In the genomic region with DNA sequence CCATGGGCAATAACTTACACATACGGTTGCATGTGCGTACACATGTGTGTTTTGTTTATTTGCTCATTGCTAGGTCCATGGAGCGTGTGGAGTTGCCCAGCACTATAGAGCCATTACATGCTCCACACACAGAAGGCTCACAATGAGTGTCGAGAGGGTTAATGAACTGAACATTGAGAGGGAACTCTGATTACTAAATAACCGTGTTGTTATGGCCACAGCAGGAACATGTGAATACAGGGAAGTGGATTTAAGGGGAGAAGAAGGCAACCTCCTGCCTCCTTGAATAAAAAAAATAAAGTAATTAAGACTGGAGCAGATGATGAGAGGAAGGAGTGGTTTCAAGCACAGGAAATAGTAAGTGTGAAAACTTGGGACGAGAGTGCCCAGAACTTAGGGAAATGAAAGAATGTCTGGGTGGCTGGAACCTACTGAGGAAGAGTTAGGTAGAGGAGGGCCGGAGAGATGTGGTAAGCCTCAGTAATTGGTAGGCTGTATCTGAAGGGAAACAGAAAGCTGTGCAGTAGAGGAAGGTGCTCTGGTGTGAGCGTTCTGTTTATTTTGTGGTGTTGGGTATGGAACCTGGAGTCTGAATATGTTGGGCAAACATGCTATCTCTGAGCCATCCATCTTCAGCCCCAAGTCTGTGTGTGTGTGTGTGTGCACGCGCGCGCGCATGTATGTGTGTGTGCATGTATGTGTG, we compare ENCODE assay signal across 27 mouse cellular contexts. TPM values are rescaled to one million over a fixed set of nuclear protein-coding genes. Genes with fewer than 3 reads are reported as not detected.
DNase-seq lines count a peak whose midpoint lies in the region; ATAC-seq and TF ChIP-seq lines count a peak whose summit lies in the region.
"Had no signal": no experiment of that assay in that cellular context is flagged by ENCODE, and none has a peak within 500 bp of the region (broad histone marks: within the 10 kb centered on the region; RNA-seq: fewer than 3 reads in every experiment).

No protein-coding gene starts in this region.

- TF ChIP-seq CTCF in kidney, postnatal 0 days (IDR thresholded peaks at IDR 0.05; ENCODE audit: low read depth): no peak

- no peaks in the 10 kb centered on the region for H3K9me3 ChIP-seq in kidney, postnatal 0 days (replicated peaks; ENCODE audit: low read length)
- H3K9me3 ChIP-seq in kidney, embryonic 14.5 days (ENCODE audit: control insufficient read depth, low read length): no peaks in the 10 kb centered on the region
- H3K9me3 ChIP-seq: embryonic facial prominence, embryonic 12.5 days; forebrain, embryonic 15.5 days; G1E; hindbrain, embryonic 13.5 days; limb, embryonic 12.5 days; liver, embryonic 15.5 days; neural tube, embryonic 15.5 days had no signal

- H3K27me3 ChIP-seq in kidney, postnatal 0 days (ENCODE audit: insufficient read depth, low read length): no peaks in the 10 kb centered on the region
- H3K27me3 ChIP-seq in kidney, embryonic 14.5 days (ENCODE audit: control insufficient read depth, insufficient read depth, low read length): no peaks in the 10 kb centered on the region
- H3K27me3 ChIP-seq: embryonic facial prominence, embryonic 12.5 days; forebrain, embryonic 15.5 days; hindbrain, embryonic 13.5 days; limb, embryonic 12.5 days; liver, embryonic 15.5 days; neural tube, embryonic 15.5 days had no signal

- H3K27ac ChIP-seq in kidney, postnatal 0 days: peak overlapping the region; percentile 58
- no peak overlapping the region for H3K27ac ChIP-seq in kidney, embryonic 14.5 days (ENCODE audit: low read depth, low read length)
- H3K27ac ChIP-seq: embryonic facial prominence, embryonic 12.5 days; forebrain, embryonic 15.5 days; hindbrain, embryonic 13.5 days; layer of hippocampus, adult 2 months; left cerebral cortex, adult 2 months; limb, embryonic 12.5 days; liver, embryonic 15.5 days; neural tube, embryonic 15.5 days had no signal

- H3K36me3 ChIP-seq in kidney, postnatal 0 days (ENCODE audit: insufficient read depth, low read length): no peaks in the 10 kb centered on the region
- no peaks in the 10 kb centered on the region for H3K36me3 ChIP-seq in kidney, embryonic 14.5 days (ENCODE audit: control insufficient read depth, insufficient read depth, low read length)
- H3K36me3 ChIP-seq: embryonic facial prominence, embryonic 12.5 days; forebrain, embryonic 15.5 days; G1E; hindbrain, embryonic 13.5 days; limb, embryonic 12.5 days; liver, embryonic 15.5 days; neural tube, embryonic 15.5 days had no signal

- H3K4me3 ChIP-seq in kidney, postnatal 0 days (replicated peaks; ENCODE audit: low read depth, low read length): no peak overlapping the region
- H3K4me3 ChIP-seq in kidney, embryonic 14.5 days (ENCODE audit: low read length): no peak overlapping the region
- H3K4me3 ChIP-seq: embryonic facial prominence, embryonic 12.5 days; forebrain, embryonic 15.5 days; gastrocnemius, adult 2 months; hindbrain, embryonic 13.5 days; layer of hippocampus, adult 2 months; left cerebral cortex, adult 2 months; limb, embryonic 12.5 days; liver, embryonic 15.5 days; neural tube, embryonic 15.5 days had no signal

- H3K4me1 ChIP-seq in kidney, postnatal 0 days (replicated peaks; ENCODE audit: insufficient read depth, low read length): peaks cover 4% of the 10 kb centered on the region; the same call in 1 of the 2 replicates
- H3K4me1 ChIP-seq in kidney, embryonic 14.5 days (ENCODE audit: control insufficient read depth, insufficient read depth, low read length): no peaks in the 10 kb centered on the region
- H3K4me1 ChIP-seq: embryonic facial prominence, embryonic 12.5 days; forebrain, embryonic 15.5 days; hindbrain, embryonic 13.5 days; limb, embryonic 12.5 days; neural tube, embryonic 15.5 days had no signal

- H3K4me2 ChIP-seq in kidney, postnatal 0 days (ENCODE audit: low read length): no peak overlapping the region
- no peak overlapping the region for H3K4me2 ChIP-seq in kidney, embryonic 14.5 days (replicated peaks; ENCODE audit: low read depth, low read length)
- H3K4me2 ChIP-seq: embryonic facial prominence, embryonic 12.5 days; forebrain, embryonic 15.5 days; hindbrain, embryonic 13.5 days; limb, embryonic 12.5 days; liver, embryonic 15.5 days; neural tube, embryonic 15.5 days had no signal

- 76% methylated on average over 13 of the region's 13 CpGs for WGBS in kidney, postnatal 0 days
- 82% methylated on average over 13 of the region's 13 CpGs for WGBS in kidney, embryonic 14.5 days

- intact Hi-C loops in heart, postnatal 36 days (cut with DNase I): no loop called here

- no peak for ATAC-seq in kidney, postnatal 0 days (replicated peaks; ENCODE audit: low FRiP score, low read depth)
- ATAC-seq in kidney, embryonic 14.5 days (ENCODE audit: low FRiP score, low TSS enrichment): no peak
- ATAC-seq in granulocyte monocyte progenitor cell, adult 5-6 weeks (replicated peaks; ENCODE audit: poor library complexity, severe bottlenecking): peak; percentile 95
- peak; percentile 40; the same call in 1 of the 2 replicates for ATAC-seq in monocyte, adult 5-6 weeks (replicated peaks; ENCODE audit: insufficient number of reproducible peaks, low FRiP score, low TSS enrichment, poor library complexity, severe bottlenecking)
- ATAC-seq: forebrain, embryonic 15.5 days; intestine, postnatal 0 days had no signal

- DNase-seq in heart, adult 11 months: peak; percentile 86
- DNase-seq in heart, postnatal 36 days: no peak
- no peak for DNase-seq in kidney, postnatal 0 days (ENCODE audit: low spot score)
- DNase-seq in frontal cortex, postnatal 14 days (ENCODE audit: low spot score in 2 of 2): no peak
- DNase-seq: adrenal gland, adult 8-10 months; cerebellum, adult 8-10 months; cerebellum, postnatal 25 days; embryo, embryonic 11 days; gastrocnemius, adult 2 months; gastrocnemius, postnatal 36 days; lung, postnatal 14 days; midbrain, embryonic 14.5 days; right cerebral cortex, postnatal 25 days; thymus, postnatal 14 days had no signal

- no peak overlapping the region for H3K9ac ChIP-seq in kidney, postnatal 0 days (ENCODE audit: low read depth, low read length)
- H3K9ac ChIP-seq in kidney, embryonic 14.5 days (ENCODE audit: low read depth, low read length): no peak overlapping the region
- H3K9ac ChIP-seq: embryonic facial prominence, embryonic 12.5 days; forebrain, embryonic 15.5 days; hindbrain, embryonic 13.5 days; limb, embryonic 12.5 days; liver, embryonic 15.5 days; neural tube, embryonic 15.5 days had no signal

RNA-seq across cellular contexts. Expression of a gene that starts 5.8 kb away (rescaled TPM):
- 10 to 100 TPM; 14.3 to 19.3 TPM for total RNA-seq in heart, postnatal 36 days (2021)
- polyA plus RNA-seq in kidney, postnatal 0 days (2015; fragmentation: Nextera tagmentation; extraction: Ambion mirVana): 10.7 and 10.9 TPM in 2 replicates
- 11.2 and 19.2 TPM in 2 replicates for polyA plus RNA-seq in kidney, embryonic 14.5 days (2014; fragmentation: Nextera tagmentation; extraction: Ambion mirVana)
- total RNA-seq in granulocyte monocyte progenitor cell, adult 5-6 weeks (2014; fragmentation: Nextera tagmentation): 19.9 and 21.0 TPM in 2 replicates
- total RNA-seq in granulocyte monocyte progenitor cell, adult 5-6 weeks (2017): 25.5 and 25.6 TPM in 2 replicates
- 58.6 to 81.1 TPM (median 75.3 TPM) in 3 replicates for total RNA-seq in monocyte, adult 5-6 weeks (2017)

Comparison
In these comparisons a context has a peak if more than half of its experiments do, and no peak if none do; other contexts are left out.
1. ATAC-seq: peak in granulocyte monocyte progenitor cell, adult 5-6 weeks (single experiment) and monocyte, adult 5-6 weeks (single experiment); none in kidney, postnatal 0 days (single experiment) and kidney, embryonic 14.5 days (single experiment).